Mouse (Mus musculus) granulocyte monocyte progenitor cell, adult 5-6 weeks (primary cell): ENCODE results near the gene Arhgef3. TPM values are rescaled to one million over a fixed set of nuclear protein-coding genes. Genes with fewer than 3 reads are reported as not detected.
A peak's percentile ranks its signal among the peaks of the same experiment; 100 is the strongest.
"Not testable (repeated sequence)": the region's sequence is repeated elsewhere in the genome, so short reads cannot be mapped to it uniquely, and the experiment has no call there.

Source experiments
- ATAC-seq: replicated peaks from 2 replicates; pipeline ENCODE4 v1.8.0; 2016; ENCODE audit warnings: mild to moderate bottlenecking, moderate TSS enrichment, inconsistent platforms; ENCODE audit not compliant: poor library complexity, severe bottlenecking
- total RNA-seq, 2 experiments: library from RNA; stranded (forward) in 1 of 2; stranded (reverse) in 1 of 2; fragments of 200-712, 200-1000 nt in 1 of 2; fragments of >200 nt in 1 of 2; fragmentation: Nextera tagmentation in 1 of 2; gene quantifications; 2 replicates each; pipeline ENCODE4 v1.2.3; 2014 to 2017

The Arhgef3 gene
- total RNA-seq, 2 experiments from 2014 or later, result 13.8 to 14.7 TPM

DNA sequence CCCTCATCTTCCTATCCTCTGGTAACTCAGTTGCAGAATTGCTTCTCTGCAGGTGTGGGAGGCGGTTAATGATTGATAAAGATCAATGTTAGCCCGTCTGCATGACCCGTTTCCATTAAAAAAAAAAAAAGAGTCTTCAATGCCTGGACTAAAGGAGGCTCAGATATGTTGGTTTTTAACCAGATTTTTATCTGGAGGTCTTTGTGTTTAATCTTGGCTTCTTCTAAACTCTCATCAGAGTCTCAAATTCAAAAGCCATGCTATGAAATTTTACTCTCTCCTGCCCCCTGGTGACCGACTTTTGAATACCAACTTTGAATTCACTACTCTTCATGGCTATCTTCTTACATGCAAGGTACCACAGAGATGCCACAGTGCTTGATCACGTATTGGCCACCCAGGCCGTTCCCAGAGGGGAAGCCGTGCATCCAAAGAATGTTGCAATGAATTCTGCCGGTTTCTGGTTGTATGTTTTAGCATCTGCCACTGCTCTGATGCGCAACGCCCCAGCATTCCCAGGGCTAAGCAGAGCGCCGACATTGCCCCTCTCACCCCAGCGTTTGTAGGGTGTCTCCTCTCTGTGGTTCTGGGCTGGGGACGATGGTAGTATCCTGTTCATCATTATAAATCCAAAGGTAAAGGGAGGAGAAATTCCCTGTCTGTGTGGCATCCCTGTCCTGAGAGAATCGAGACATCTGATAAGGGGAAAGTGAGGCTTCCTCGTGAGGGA is 69.0 kb downstream of the Arhgef3 start:
- 0 out of 2 replicates have a peak, but pooled peaks have one; percentile 36 for ATAC-seq

GRCm38 (mm10) chr14:27185902-27186301 is 71.2 kb downstream of the Arhgef3 start:
- no peak for ATAC-seq

DNA sequence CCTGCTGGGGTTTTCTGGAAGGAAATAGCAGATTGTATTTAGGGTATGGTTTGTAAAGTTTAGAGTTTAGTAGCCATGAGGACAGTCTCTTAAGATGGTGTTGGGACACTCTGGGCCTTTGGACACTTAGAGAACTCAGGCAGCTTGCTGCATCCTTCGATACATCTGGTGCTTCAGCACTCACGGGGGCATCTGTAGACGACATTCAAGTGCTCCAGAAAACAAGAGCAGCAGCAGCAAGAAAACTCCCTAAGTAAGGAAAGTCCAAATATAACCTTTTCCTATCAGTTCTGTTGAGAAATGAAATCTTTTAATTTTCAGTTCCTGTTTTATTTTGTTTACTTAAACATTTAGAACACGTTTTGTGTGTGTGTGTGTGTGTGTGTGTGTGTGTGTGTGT is 71.9 kb downstream of the Arhgef3 start:
- no peak for ATAC-seq

- peak; percentile 85 for ATAC-seq
Measured at GRCm38 (mm10) chr14:27187025-27187424, 72.3 kb downstream of the Arhgef3 start.

DNA sequence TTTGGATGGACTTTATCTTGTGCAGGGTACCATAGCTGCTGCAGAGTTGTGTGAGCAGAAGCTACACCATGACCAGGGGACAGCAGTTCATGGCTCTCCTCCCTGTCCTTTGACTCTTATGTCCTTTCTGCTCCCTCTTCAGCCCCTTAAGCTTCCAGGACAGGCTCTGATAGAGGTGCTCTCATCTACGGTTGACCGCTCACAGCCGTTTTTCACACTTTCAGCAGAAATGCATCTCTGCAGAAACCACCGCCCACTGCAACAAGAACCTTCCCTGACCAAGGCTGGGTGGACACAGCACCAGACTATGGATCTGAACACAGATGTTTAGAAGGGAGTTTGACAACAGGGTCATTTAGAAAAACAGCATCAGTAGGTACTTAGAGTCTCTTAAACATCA is 73.2 kb downstream of the Arhgef3 start:
- no peak for ATAC-seq

GRCm38 (mm10) chr14:27192450-27192849 is 77.8 kb downstream of the Arhgef3 start:
- ATAC-seq, result peak; percentile 62

DNA sequence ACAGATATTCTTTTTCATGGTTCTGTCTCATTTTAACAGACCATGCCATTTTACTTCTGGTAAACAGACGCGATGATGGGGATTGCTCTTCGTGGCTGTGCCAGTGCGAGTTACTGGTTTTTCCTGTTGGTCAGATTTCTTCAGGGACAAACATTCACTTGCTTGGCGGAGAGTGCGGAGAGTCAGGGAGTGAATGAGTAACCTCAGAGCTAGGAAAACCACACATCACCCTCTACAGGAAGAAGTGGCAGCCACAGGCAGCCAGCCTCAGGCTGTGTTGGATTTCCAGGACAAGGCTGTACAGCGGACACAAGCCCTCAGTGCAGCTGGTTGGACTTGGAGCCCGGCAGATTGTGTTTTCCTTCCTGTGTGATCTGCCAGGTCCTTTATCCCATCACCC is 82.3 kb downstream of the Arhgef3 start:
- ATAC-seq, result no peak; the same call in 1 of the 2 replicates

- no peak for ATAC-seq
Measured at GRCm38 (mm10) chr14:27198490-27199089, 83.9 kb downstream of the Arhgef3 start.

GRCm38 (mm10) chr14:27199119-27199518 is 84.4 kb downstream of the Arhgef3 start:
- no peak for ATAC-seq

DNA sequence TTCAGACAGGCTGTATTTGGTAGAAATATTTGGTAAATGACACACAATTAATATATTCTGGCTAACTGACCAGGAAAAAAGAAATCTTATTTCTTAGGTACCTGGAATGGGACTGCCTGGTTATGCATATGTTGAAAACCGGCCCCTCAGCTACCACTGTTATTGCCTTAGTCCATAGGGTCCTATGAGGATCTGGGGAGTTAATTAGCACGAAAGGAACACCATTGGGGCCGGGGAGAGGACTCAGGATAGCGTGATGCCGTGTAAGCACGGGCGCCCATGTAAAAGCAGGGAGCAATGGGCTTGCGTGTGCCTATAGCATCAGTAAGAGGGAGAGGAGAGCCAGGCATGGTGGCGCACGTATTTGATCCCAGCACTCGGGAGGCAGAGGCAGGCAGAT is 85.2 kb downstream of the Arhgef3 start:
- ATAC-seq, result no peak

DNA sequence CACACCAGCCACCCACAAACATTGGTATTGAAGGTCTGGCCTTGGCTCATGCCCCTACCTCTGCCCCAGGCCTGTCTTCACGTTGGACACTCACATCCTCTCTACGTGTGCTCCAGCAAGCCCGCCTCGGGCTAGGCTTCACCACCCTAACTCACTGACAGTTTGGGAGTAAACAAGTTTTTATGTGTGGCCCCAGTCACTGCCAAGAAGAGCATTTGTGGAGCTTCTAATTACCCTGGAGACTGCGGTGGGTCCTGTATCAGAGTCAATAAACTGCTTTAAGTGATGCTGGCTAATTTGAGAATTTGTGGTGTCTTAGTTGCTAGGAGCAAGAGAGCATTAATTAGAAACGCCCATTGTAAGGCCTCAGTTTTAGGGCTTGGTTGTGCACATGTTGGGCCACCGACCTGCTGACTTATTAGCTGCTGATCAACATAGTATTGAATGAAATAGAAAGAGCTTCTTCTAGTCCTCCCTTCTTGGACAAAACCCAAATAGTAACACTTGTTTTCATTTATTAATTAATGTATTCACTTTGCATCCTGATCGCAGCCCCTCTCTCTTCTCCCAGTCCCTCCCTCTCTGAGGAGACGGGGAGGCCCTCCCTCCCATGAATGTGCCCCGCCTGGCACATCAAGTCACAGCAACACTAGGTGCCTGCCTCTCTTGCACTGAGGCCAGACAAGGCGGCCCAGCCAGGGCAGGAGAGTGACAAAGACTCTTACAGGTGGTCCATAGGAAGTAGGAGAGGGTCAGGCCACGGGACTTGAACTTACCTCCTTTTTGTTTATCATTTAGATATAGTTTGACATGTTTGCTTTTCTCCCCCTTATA is 86.3 kb downstream of the Arhgef3 start:
- ATAC-seq, result no peak

DNA sequence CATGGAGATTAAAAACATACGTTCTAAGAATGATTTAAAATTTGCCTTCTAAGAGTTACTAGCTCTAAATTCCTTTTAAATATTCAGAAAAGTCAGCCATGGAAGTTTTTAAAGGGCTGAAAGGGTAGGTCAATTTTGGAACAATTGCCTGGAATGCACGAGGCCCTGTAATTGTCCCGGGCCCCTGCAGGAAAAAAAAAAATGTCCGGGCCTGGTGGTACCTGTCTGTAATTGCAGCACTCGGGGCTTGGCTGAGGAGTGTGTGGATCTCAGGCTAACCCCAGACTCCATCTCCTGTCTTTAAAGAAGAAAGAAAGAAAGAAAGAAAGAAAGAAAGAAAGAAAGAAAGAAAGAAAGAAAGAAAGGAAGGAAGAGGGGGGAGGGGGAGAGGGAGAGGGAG is 87.1 kb downstream of the Arhgef3 start:
- ATAC-seq, result no peak

- no peak for ATAC-seq
Measured at GRCm38 (mm10) chr14:27204704-27205103, 90.0 kb downstream of the Arhgef3 start.

DNA sequence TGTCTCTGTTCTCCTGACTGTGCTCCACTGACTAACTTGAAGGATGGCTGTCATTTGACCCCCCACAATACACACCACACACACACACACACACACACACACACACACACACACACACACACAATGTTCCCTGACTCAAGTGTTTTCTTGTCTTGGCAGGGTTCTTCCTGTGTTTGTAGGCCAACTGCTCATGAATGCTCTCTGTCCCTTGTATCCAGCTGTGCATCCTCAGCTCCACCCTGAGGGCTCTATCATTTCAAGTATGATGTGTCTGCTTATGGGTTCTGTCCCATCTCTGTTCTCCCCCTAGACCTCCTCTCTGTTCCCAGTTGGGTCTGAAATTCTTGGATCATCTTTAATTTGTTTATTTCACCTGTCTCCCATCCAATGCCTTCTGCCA is 91.7 kb downstream of the Arhgef3 start:
- no peak for ATAC-seq

GRCm38 (mm10) chr14:27209542-27209941 is 94.8 kb downstream of the Arhgef3 start:
- ATAC-seq, result no peak

DNA sequence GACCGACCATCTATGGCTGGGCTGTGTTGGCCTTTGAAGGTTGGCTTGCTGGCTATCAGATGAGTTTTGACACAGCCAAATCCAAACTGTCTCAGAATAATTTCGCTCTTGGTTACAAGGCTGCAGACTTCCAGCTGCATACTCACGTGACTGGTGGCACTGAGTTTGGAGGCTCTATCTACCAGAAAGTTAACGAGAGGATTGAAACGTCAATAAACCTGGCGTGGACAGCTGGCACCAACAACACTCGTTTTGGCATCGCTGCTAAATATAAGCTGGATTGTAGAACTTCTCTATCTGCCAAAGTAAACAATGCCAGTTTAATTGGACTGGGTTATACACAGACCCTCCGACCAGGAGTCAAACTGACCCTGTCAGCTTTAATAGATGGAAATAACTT is 96.1 kb downstream of the Arhgef3 start:
- not testable (repeated sequence) for ATAC-seq

- no peak for ATAC-seq
Measured at GRCm38 (mm10) chr14:27211743-27212445, 97.2 kb downstream of the Arhgef3 start.

GRCm38 (mm10) chr14:27214232-27214631 is 99.5 kb downstream of the Arhgef3 start:
- no peak for ATAC-seq

GRCm38 (mm10) chr14:27219668-27220067 is 105.0 kb downstream of the Arhgef3 start:
- no peak for ATAC-seq

- ATAC-seq, result no peak
Measured at GRCm38 (mm10) chr14:27220297-27220696, 105.6 kb downstream of the Arhgef3 start.

GRCm38 (mm10) chr14:27224636-27225035 is 109.9 kb downstream of the Arhgef3 start:
- no peak for ATAC-seq
